Mouse (Mus musculus): Measurements from ENCODE around the gene Zfp458. TPM values are rescaled to one million over a fixed set of nuclear protein-coding genes. Genes with fewer than 3 reads are reported as not detected.
A peak's percentile ranks its signal among the peaks of the same experiment; 100 is the strongest.
"Not testable (repeated sequence)": the region's sequence is repeated elsewhere in the genome, so short reads cannot be mapped to it uniquely, and the experiment has no call there.

Gene Zfp458
- 5.8 and 6.4 TPM in 2 replicates for polyA plus RNA-seq (2015; fragmentation: Nextera tagmentation; extraction: Ambion mirVana)

- Histone ChIP-seq H3K4me3 (replicated peaks; ENCODE audit: low read length) (no peak within 1 kb of the TSS), H3K4me1 (replicated peaks; ENCODE audit: control insufficient read depth, insufficient read depth, low read length) (no peaks in the 10 kb centered on the region), H3K9ac (replicated peaks; ENCODE audit: low read depth, low read length) (no peak within 1 kb of the TSS), H3K27ac (ENCODE audit: low read length) (no peak within 1 kb of the TSS), H3K27me3 (replicated peaks; ENCODE audit: control insufficient read depth, insufficient read depth, low read length) (no peaks in the 10 kb centered on the region), H3K4me2 (ENCODE audit: low read length) (no peak within 1 kb of the TSS), H3K36me3 (ENCODE audit: control insufficient read depth, insufficient read depth) (no peaks in the 10 kb centered on the region), H3K9me3 (ENCODE audit: control insufficient read depth, low read length) (no peaks in the 10 kb centered on the region)
- 49% methylated on average over 7 of the region's 7 CpGs for WGBS
- peak; percentile 64 for ATAC-seq
These were observed at the start of gene Zfp458 for GRCm38 (mm10) chr13:67278314-67278713. Gene Zfp458, minus strand, starts transcription at chr13:67278466.

DNA sequence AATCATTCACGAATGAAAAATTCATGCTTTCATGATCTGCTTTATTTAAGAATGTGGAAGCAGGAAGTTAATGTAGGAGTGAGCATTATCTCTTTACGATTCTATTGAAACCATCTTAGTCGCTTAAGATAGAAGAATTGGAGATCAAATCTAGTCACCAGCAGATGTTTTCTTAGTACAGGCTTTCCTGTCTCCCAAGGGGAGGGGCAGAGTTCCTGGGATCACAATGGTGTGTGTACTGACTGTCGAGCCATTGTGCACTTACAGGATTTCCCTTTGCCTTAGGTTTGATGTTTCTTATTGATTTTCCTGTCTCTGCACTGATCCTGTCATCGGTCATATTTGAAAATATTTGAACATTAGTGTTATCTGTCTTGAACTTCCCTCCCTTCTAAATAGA lies 28.5 kb upstream of the Zfp458 start:
- H3K36me3 ChIP-seq (ENCODE audit: control insufficient read depth, insufficient read depth) = no peaks in the 10 kb centered on the region
- ATAC-seq = peak; percentile 55
- H3K4me2 ChIP-seq (ENCODE audit: low read length) = peak overlapping the region; percentile 96
- peak overlapping the region; percentile 67 for H3K27ac ChIP-seq (ENCODE audit: low read length)
- H3K4me3 ChIP-seq (replicated peaks; ENCODE audit: low read length) = peak overlapping the region; percentile 74
- WGBS = 28% methylated on average over 5 of the region's 5 CpGs
- peaks cover 2% of the 10 kb centered on the region; the same call in 1 of the 2 replicates for H3K9me3 ChIP-seq (ENCODE audit: control insufficient read depth, low read length)
- peak overlapping the region; percentile 87 for H3K9ac ChIP-seq (replicated peaks; ENCODE audit: low read depth, low read length)
- H3K4me1 ChIP-seq (replicated peaks; ENCODE audit: control insufficient read depth, insufficient read depth, low read length) = peaks cover 6% of the 10 kb centered on the region
- no peaks in the 10 kb centered on the region for H3K27me3 ChIP-seq (replicated peaks; ENCODE audit: control insufficient read depth, insufficient read depth, low read length)

GRCm38 (mm10) chr13:67305822-67306672 lies 27.8 kb upstream of the Zfp458 start, which contains the start of gene Zfp457:
Gene Zfp457, minus strand, starts transcription at chr13:67306485.
- Histone ChIP-seq H3K27ac (ENCODE audit: low read length) (peak within 1 kb of the TSS; percentile 67), H3K9ac (replicated peaks; ENCODE audit: low read depth, low read length) (peak within 1 kb of the TSS; percentile 87), H3K27me3 (replicated peaks; ENCODE audit: control insufficient read depth, insufficient read depth, low read length) (no peaks in the 10 kb centered on the region), H3K9me3 (ENCODE audit: control insufficient read depth, low read length) (no peaks in the 10 kb centered on the region), H3K4me1 (replicated peaks; ENCODE audit: control insufficient read depth, insufficient read depth, low read length) (peaks cover 6% of the 10 kb centered on the region), H3K4me3 (replicated peaks; ENCODE audit: low read length) (peak within 1 kb of the TSS; percentile 74), H3K4me2 (ENCODE audit: low read length) (peak within 1 kb of the TSS; percentile 96), H3K36me3 (ENCODE audit: control insufficient read depth, insufficient read depth) (no peaks in the 10 kb centered on the region)
- WGBS = 11% methylated on average over 16 of the region's 16 CpGs
- peak; percentile 99 for ATAC-seq

DNA sequence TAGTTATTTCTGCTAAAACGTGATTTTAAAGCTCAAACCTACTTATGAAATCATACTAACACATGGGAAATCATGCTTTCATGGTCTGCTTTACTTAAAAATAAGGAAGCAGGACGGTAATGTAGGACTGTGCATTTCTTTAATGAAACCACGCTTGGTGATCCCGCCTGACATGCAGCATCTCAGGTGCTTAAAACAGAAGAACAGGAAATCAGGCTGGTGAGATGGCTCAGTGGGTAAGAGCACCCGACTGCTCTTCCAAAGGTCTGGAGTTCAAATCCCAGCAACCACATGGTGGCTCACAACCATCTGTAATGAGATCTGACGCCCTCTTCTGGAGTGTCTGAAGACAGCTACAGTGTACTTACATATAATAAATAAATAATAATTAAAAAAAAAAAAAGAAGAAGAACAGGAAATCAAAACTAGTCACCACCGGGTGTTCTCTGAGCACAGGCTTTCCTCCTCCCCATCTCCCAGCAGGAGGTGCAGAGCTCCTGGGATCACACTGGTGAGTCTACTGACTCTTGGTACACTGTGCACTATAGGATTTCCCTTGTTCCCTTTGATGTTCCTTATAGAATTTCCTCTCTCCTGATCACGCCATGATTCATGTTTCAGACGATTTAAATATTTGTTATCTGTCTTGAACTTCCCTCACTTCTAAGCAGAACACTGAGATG lies 8.7 kb downstream of the Zfp458 start:
- Histone ChIP-seq H3K4me3 (replicated peaks; ENCODE audit: low read length) (peak overlapping the region; percentile 80), H3K9ac (replicated peaks; ENCODE audit: low read depth, low read length) (peak overlapping the region; percentile 78), H3K4me2 (ENCODE audit: low read length) (peak overlapping the region; percentile 77), H3K27ac (ENCODE audit: low read length) (peak overlapping the region; percentile 66; the same call in 1 of the 2 replicates)
- H3K27me3 ChIP-seq (replicated peaks; ENCODE audit: control insufficient read depth, insufficient read depth, low read length); H3K9me3 ChIP-seq (ENCODE audit: control insufficient read depth, low read length); H3K4me1 ChIP-seq (replicated peaks; ENCODE audit: control insufficient read depth, insufficient read depth, low read length); H3K36me3 ChIP-seq (ENCODE audit: control insufficient read depth, insufficient read depth): not testable (repeated sequence)
- ATAC-seq = peak; percentile 61
- WGBS = 48% methylated on average over 8 of the region's 9 CpGs

DNA sequence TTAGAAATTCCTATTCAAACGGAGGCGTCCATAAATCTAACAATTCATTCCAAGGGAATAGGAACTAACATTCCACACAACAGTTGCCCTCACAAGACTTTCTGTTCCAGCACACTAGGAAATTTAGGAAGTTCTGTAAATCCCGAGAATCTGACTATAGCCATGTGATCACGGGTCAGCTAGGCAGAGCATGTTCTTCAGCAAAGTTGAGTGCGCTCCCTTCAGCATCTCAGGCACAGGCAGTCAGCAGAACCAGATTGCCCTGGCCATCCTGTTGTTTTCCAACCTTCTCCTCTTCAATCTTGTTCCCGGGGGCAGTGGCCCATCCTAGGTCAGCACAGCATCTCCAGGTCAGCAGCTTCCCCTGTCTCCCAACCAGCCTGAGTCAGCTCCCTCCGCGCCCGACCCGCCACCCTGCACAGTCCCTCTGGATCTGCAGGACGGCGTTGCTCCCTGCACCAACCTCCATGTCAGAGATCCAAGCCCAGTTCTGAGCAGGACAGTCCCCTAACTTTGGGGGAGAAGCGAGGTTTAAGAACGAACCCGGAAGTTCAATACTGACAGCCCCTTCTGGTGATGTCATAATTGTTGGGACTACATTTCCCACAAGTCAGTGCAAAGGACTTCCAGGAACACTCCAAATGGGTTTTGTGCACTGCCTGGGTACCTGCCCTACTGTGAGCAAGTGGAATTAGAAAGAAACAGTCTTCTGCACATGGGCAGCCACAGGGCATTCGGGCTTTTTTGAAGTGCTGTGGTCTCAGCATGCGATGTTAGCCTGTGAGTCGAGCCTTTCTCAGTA lies 9.5 kb downstream of the Zfp458 start:
- H3K27ac ChIP-seq (ENCODE audit: low read length) = peak overlapping the region; percentile 66; the same call in 1 of the 2 replicates
- H3K36me3 ChIP-seq (ENCODE audit: control insufficient read depth, insufficient read depth) = no peaks in the 10 kb centered on the region
- ATAC-seq = peak; percentile 99
- peaks cover 6% of the 10 kb centered on the region for H3K4me1 ChIP-seq (replicated peaks; ENCODE audit: control insufficient read depth, insufficient read depth, low read length)
- no peaks in the 10 kb centered on the region for H3K27me3 ChIP-seq (replicated peaks; ENCODE audit: control insufficient read depth, insufficient read depth, low read length)
- H3K4me2 ChIP-seq (ENCODE audit: low read length) = peak overlapping the region; percentile 77
- H3K9ac ChIP-seq (replicated peaks; ENCODE audit: low read depth, low read length) = peak overlapping the region; percentile 78
- peak overlapping the region; percentile 80 for H3K4me3 ChIP-seq (replicated peaks; ENCODE audit: low read length)
- 7% methylated on average over 18 of the region's 18 CpGs for WGBS
- H3K9me3 ChIP-seq (ENCODE audit: control insufficient read depth, low read length) = peaks cover 6% of the 10 kb centered on the region; the same call in 1 of the 2 replicates

DNA sequence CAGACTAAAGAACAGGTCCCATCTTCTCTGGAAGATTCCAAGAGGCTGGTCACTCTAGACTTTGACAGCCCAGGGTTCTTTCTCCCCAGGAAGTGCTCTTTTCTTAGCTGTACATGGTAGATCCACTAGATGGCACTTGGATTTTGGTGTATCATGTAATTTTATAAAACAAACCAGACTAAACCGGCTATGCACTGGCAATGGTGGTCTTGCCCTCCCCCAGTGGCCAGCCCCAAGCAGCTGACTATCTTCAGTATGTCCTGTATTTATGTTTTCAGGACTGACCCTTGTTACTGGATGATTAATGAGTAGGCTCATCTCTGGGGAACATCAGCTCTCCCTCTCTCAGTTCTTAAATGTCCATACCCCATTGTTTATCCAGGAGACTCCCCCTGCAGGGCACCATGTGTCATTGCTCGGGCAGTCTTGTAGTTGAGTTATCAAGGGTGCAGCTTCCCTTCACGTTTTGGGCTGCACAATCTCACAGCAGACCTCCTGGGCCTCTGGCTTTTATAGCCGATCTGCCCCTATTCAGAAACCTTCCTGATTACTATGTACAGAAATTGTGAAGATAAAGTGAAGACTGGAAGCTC lies 64.2 kb downstream of the Zfp458 start:
- WGBS = 56% methylated on average over 4 of the region's 4 CpGs

More for the DNA sequence above, 64.2 kb downstream of the Zfp458 start:
- H3K9ac ChIP-seq (replicated peaks; ENCODE audit: low read depth, low read length) = no peak overlapping the region
- no peak for ATAC-seq
- H3K36me3 ChIP-seq (ENCODE audit: control insufficient read depth, insufficient read depth) = no peaks in the 10 kb centered on the region
- no peaks in the 10 kb centered on the region for H3K27me3 ChIP-seq (replicated peaks; ENCODE audit: control insufficient read depth, insufficient read depth, low read length)
- H3K4me3 ChIP-seq (replicated peaks; ENCODE audit: low read length) = no peak overlapping the region
- H3K4me1 ChIP-seq (replicated peaks; ENCODE audit: control insufficient read depth, insufficient read depth, low read length) = no peaks in the 10 kb centered on the region
- H3K27ac ChIP-seq (ENCODE audit: low read length) = no peak overlapping the region
- H3K4me2 ChIP-seq (ENCODE audit: low read length) = no peak overlapping the region
- no peaks in the 10 kb centered on the region for H3K9me3 ChIP-seq (ENCODE audit: control insufficient read depth, low read length)

Other genes starting within 250 kb of the Zfp458 start
- 9.7 and 9.8 TPM in 2 replicates for gene Zfp712, start 217.3 kb downstream of the Zfp458 start, polyA plus RNA-seq (2015; fragmentation: Nextera tagmentation; extraction: Ambion mirVana)
- gene Zfp708, start 180.5 kb downstream of the Zfp458 start, polyA plus RNA-seq (2015; fragmentation: Nextera tagmentation; extraction: Ambion mirVana) = 13.3 and 14.1 TPM in 2 replicates
- 0.88 and 2.1 TPM in 2 replicates for gene Gm28557, start 169.9 kb downstream of the Zfp458 start, polyA plus RNA-seq (2015; fragmentation: Nextera tagmentation; extraction: Ambion mirVana)
- gene Rslcan18, start 162.2 kb downstream of the Zfp458 start, polyA plus RNA-seq (2015; fragmentation: Nextera tagmentation; extraction: Ambion mirVana) = 0.10 TPM in 1 of 2 replicates, not detected in the other
- gene Zfp759, start 156.8 kb downstream of the Zfp458 start, polyA plus RNA-seq (2015; fragmentation: Nextera tagmentation; extraction: Ambion mirVana) = 4.6 and 4.8 TPM in 2 replicates
- gene Rsl1, start 105.3 kb downstream of the Zfp458 start, polyA plus RNA-seq (2015; fragmentation: Nextera tagmentation; extraction: Ambion mirVana) = 8.6 and 9.4 TPM in 2 replicates
- 3.3 TPM in 2 replicates for gene Zfp455, start 84.0 kb downstream of the Zfp458 start, polyA plus RNA-seq (2015; fragmentation: Nextera tagmentation; extraction: Ambion mirVana)
- gene Zfp457, start 28.0 kb upstream of the Zfp458 start, polyA plus RNA-seq (2015; fragmentation: Nextera tagmentation; extraction: Ambion mirVana) = 0.86 and 1.9 TPM in 2 replicates
- 1.7 and 2.1 TPM in 2 replicates for gene Zfp595, start 54.1 kb upstream of the Zfp458 start, polyA plus RNA-seq (2015; fragmentation: Nextera tagmentation; extraction: Ambion mirVana)
- gene Gm28044, start 82.1 kb upstream of the Zfp458 start, polyA plus RNA-seq (2015; fragmentation: Nextera tagmentation; extraction: Ambion mirVana) = not detected in 2 replicates
- gene Zfp953, start 82.1 kb upstream of the Zfp458 start, polyA plus RNA-seq (2015; fragmentation: Nextera tagmentation; extraction: Ambion mirVana) = 0.62 and 0.68 TPM in 2 replicates
- not detected in 2 replicates for gene Gm28041, start 97.3 kb upstream of the Zfp458 start, polyA plus RNA-seq (2015; fragmentation: Nextera tagmentation; extraction: Ambion mirVana)
- 0.61 and 0.80 TPM in 2 replicates for gene Zfp456, start 97.3 kb upstream of the Zfp458 start, polyA plus RNA-seq (2015; fragmentation: Nextera tagmentation; extraction: Ambion mirVana)
- 4.4 and 5.3 TPM in 2 replicates for gene Zfp429, start 121.4 kb upstream of the Zfp458 start, polyA plus RNA-seq (2015; fragmentation: Nextera tagmentation; extraction: Ambion mirVana)
- 1.3 and 2.0 TPM in 2 replicates for gene Zfp459, start 143.0 kb upstream of the Zfp458 start, polyA plus RNA-seq (2015; fragmentation: Nextera tagmentation; extraction: Ambion mirVana)
- 9.7 and 11.0 TPM in 2 replicates for gene Zfp874a, start 173.2 kb upstream of the Zfp458 start, polyA plus RNA-seq (2015; fragmentation: Nextera tagmentation; extraction: Ambion mirVana)
- gene Zfp874b, start 205.8 kb upstream of the Zfp458 start, polyA plus RNA-seq (2015; fragmentation: Nextera tagmentation; extraction: Ambion mirVana) = 4.9 and 5.1 TPM in 2 replicates
- gene Zfp58, start 222.1 kb upstream of the Zfp458 start, polyA plus RNA-seq (2015; fragmentation: Nextera tagmentation; extraction: Ambion mirVana) = 13.9 and 14.8 TPM in 2 replicates
- gene Gm26965, start 247.7 kb upstream of the Zfp458 start, polyA plus RNA-seq (2015; fragmentation: Nextera tagmentation; extraction: Ambion mirVana) = not detected in 2 replicates
- 42.4 and 45.3 TPM in 2 replicates for gene Zfp87, start 247.7 kb upstream of the Zfp458 start, polyA plus RNA-seq (2015; fragmentation: Nextera tagmentation; extraction: Ambion mirVana)

Measured in forebrain, embryonic 16.5 days (tissue).